Mouse (Mus musculus): ENCODE measurements around the gene Hoxb4. TPM values are rescaled to one million over a fixed set of nuclear protein-coding genes. Genes with fewer than 3 reads are reported as not detected.
A peak's percentile ranks its signal among the peaks of the same experiment; 100 is the strongest.

Hoxb4 gene
- polyA plus RNA-seq, 1 experiment from 2014 or later: 2.0 TPM

GRCm38 (mm10) chr11:96368686-96369085 is 50.6 kb downstream of the Hoxb4 start:
- peaks cover 34% of the 10 kb centered on the region for H3K4me1 ChIP-seq
- 13% methylated on average over 5 of the region's 5 CpGs for WGBS

GRCm38 (mm10) chr11:96369140-96369539 is 51.1 kb downstream of the Hoxb4 start:
- 17% methylated on average over 7 of the region's 7 CpGs for WGBS
- Histone ChIP-seq H3K27me3 (ENCODE audit: insufficient read depth, poor library complexity, severe bottlenecking) (peaks cover 99% of the 10 kb centered on the region), H3K36me3 (no peaks in the 10 kb centered on the region), H3K4me3 (no peak overlapping the region), H3K4me1 (peaks cover 34% of the 10 kb centered on the region), H3K27ac (no peak overlapping the region), H3K9me3 (no peaks in the 10 kb centered on the region)
- DNase-seq (ENCODE audit: low spot score): no peak

More at GRCm38 (mm10) chr11:96368686-96369085, 50.6 kb downstream of the Hoxb4 start:
- Histone ChIP-seq H3K27ac (no peak overlapping the region), H3K36me3 (no peaks in the 10 kb centered on the region), H3K27me3 (ENCODE audit: insufficient read depth, poor library complexity, severe bottlenecking) (peaks cover 99% of the 10 kb centered on the region), H3K9me3 (no peaks in the 10 kb centered on the region), H3K4me3 (no peak overlapping the region)
- no peak for DNase-seq (ENCODE audit: low spot score)

MicroRNAs encoded within 50 kb of the gene (microRNA counts, 519-probe panel; counts per million panel counts)
- microRNA mmu-miR-10a: 5,279 counts per million, percentile 45 among the panel's probes with 10 or more counts

Small RNAs within 50 kb of the gene (microRNA-seq; reads per million reads assigned to microRNA genes)
- gene Mir10a: 1,347 reads per million, percentile 81 among the genes with 10 or more reads in this experiment

Other genes starting within 250 kb of the Hoxb4 start
- 1,240 and 1,624 TPM in 2 replicates for gene Atp5g1, start 242.6 kb upstream of the Hoxb4 start, polyA plus RNA-seq (2016; fragmentation: Nextera tagmentation; extraction: Ambion mirVana)
- gene Calcoco2, start 206.3 kb upstream of the Hoxb4 start, polyA plus RNA-seq (2016; fragmentation: Nextera tagmentation; extraction: Ambion mirVana): 0.13 TPM in 1 of 2 replicates, not detected in the other
- gene Ttll6, start 184.5 kb upstream of the Hoxb4 start, polyA plus RNA-seq (2016; fragmentation: Nextera tagmentation; extraction: Ambion mirVana): not detected in 2 replicates
- gene Hoxb13, start 124.0 kb upstream of the Hoxb4 start, polyA plus RNA-seq (2016; fragmentation: Nextera tagmentation; extraction: Ambion mirVana): not detected in 2 replicates
- 0.75 TPM in 1 of 2 replicates, not detected in the other for gene Hoxb9, start 46.8 kb upstream of the Hoxb4 start, polyA plus RNA-seq (2016; fragmentation: Nextera tagmentation; extraction: Ambion mirVana)
- 0.30 TPM in 1 of 2 replicates, not detected in the other for gene Hoxb8, start 36.4 kb upstream of the Hoxb4 start, polyA plus RNA-seq (2016; fragmentation: Nextera tagmentation; extraction: Ambion mirVana)
- gene Hoxb7, start 31.6 kb upstream of the Hoxb4 start, polyA plus RNA-seq (2016; fragmentation: Nextera tagmentation; extraction: Ambion mirVana): 0.11 and 1.3 TPM in 2 replicates
- 0.42 and 2.2 TPM in 2 replicates for gene Hoxb6, start 25.8 kb upstream of the Hoxb4 start, polyA plus RNA-seq (2016; fragmentation: Nextera tagmentation; extraction: Ambion mirVana)
- 1.0 and 5.2 TPM in 2 replicates for gene Hoxb5, start 14.9 kb upstream of the Hoxb4 start, polyA plus RNA-seq (2016; fragmentation: Nextera tagmentation; extraction: Ambion mirVana)
- 0.42 and 1.8 TPM in 2 replicates for gene Hoxb3, start 5.1 kb downstream of the Hoxb4 start, polyA plus RNA-seq (2016; fragmentation: Nextera tagmentation; extraction: Ambion mirVana)
- 5.7 and 27.6 TPM in 2 replicates for gene Hoxb2, start 32.3 kb downstream of the Hoxb4 start, polyA plus RNA-seq (2016; fragmentation: Nextera tagmentation; extraction: Ambion mirVana)
- gene Hoxb1, start 47.5 kb downstream of the Hoxb4 start, polyA plus RNA-seq (2016; fragmentation: Nextera tagmentation; extraction: Ambion mirVana): 0.20 and 3.3 TPM in 2 replicates
- gene Skap1, start 146.3 kb downstream of the Hoxb4 start, polyA plus RNA-seq (2016; fragmentation: Nextera tagmentation; extraction: Ambion mirVana): 0.30 and 0.69 TPM in 2 replicates